Mouse (Mus musculus): ENCODE measurements around the gene Galnt2.

The Galnt2 gene

GRCm38 (mm10) chr8:124371410-124372123 lies 140.4 kb downstream of the Galnt2 start:
- no peak for DNase-seq (ENCODE audit: low read depth, low spot score)

DNA sequence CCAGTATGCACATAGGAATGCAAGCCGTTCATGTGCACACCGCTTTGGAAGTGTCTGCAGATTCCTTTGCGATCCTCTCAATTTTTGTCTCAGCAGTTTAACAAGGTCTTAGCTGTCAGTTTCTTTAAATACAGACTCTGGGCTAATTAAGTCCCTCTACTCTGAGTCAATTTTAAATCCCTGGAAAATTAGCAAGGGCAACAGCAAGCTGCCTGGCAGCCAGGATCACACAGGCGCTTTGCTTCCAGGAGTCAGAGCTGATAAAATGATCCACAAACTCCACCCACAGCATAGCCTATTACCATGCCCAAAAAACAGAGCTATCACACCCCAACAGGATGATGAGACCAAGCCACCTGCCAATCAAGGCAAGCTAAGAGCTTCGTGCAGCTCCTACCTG lies 142.6 kb downstream of the Galnt2 start:
- DNase-seq (ENCODE audit: low read depth, low spot score) = no peak

GRCm38 (mm10) chr8:124375168-124375567 lies 144.0 kb downstream of the Galnt2 start:
- no peak for DNase-seq (ENCODE audit: low read depth, low spot score)

DNA sequence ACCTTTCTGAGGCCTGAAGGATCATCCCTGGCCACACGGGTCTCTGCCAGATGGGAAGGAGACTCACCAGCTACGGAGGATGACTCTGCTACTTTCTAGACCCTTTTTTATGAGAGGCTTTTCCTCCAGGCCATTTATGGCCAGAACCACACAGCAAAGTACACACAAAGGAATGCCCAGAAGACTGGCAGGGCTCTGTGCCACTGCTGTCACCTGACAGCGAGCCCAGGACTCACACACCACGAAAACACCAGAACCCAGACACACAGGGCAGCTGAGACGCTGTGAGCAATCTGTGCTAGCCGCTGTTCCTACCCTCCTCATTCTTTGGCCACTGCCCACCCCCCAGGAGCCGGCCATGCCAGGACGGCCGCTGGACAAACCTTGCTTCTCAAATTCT lies 144.5 kb downstream of the Galnt2 start:
- no peak for DNase-seq (ENCODE audit: low read depth, low spot score)

GRCm38 (mm10) chr8:124376406-124376805 lies 145.2 kb downstream of the Galnt2 start:
- DNase-seq (ENCODE audit: low read depth, low spot score) = no peak

DNA sequence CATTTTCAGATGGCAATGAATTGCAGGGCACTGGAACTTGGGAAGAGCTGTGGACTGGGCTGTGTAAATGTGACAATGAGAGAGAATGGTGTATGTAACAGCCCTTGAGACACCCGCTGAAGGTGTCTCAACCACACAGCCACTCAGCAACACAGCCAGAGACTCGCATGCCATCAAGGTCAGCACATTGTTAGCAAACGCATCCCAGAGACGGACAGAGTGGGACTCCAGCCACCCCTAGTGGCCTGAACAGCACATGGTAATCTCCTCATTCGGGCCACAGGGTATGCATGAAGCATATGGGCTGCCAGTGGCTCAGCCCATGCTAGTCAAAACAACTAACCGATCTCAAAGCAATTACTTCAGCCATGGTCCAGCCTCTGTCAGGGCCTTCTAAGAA lies 148.1 kb downstream of the Galnt2 start:
- no peak for DNase-seq (ENCODE audit: low read depth, low spot score)

DNA sequence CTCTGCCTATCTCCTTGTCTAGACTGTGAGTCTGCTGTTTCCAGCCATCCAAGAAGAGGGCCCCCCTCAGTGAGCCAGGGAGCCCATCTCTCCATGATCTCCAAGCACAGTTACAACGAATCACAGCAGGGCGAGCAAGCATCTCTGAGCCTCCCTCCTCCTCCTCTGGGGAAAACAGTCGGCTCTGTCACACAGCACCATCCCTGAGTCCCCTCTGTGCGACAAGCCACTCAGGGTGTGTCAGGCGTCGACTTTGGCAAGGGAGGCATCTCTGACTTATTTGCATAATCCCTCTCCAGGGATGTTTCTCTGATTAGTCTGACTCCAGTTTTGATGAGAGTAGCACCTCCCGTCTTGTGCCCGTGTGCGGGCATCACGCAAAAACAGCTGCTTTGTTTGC lies 151.0 kb downstream of the Galnt2 start:
- no peak for DNase-seq (ENCODE audit: low read depth, low spot score)

GRCm38 (mm10) chr8:124384336-124384735 lies 153.1 kb downstream of the Galnt2 start:
- DNase-seq (ENCODE audit: low read depth, low spot score) = no peak

GRCm38 (mm10) chr8:124386225-124386899 lies 155.2 kb downstream of the Galnt2 start:
- no peak for DNase-seq (ENCODE audit: low read depth, low spot score)

- DNase-seq (ENCODE audit: low read depth, low spot score) = no peak
Observed at GRCm38 (mm10) chr8:124389495-124389894, 158.3 kb downstream of the Galnt2 start.

DNA sequence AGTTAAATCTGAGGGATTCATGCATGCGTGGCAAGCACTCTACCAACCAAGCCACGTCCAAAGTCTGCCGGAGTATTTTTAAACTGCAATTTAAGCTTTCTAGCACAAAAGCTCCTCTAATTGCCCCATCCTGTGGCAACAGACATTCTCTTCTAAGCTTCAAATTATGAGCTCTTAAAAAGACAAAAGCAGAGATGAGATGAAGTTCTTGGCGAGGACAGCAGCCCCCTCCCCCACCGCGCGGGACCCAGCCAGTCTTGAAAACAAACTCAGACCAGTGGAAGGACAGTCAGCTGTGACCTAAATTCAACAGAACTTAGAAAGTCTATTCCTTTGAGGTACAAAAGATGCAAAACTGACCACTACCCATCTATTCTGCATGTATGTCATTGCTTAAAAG lies 160.0 kb downstream of the Galnt2 start:
- no peak for DNase-seq (ENCODE audit: low read depth, low spot score)

DNA sequence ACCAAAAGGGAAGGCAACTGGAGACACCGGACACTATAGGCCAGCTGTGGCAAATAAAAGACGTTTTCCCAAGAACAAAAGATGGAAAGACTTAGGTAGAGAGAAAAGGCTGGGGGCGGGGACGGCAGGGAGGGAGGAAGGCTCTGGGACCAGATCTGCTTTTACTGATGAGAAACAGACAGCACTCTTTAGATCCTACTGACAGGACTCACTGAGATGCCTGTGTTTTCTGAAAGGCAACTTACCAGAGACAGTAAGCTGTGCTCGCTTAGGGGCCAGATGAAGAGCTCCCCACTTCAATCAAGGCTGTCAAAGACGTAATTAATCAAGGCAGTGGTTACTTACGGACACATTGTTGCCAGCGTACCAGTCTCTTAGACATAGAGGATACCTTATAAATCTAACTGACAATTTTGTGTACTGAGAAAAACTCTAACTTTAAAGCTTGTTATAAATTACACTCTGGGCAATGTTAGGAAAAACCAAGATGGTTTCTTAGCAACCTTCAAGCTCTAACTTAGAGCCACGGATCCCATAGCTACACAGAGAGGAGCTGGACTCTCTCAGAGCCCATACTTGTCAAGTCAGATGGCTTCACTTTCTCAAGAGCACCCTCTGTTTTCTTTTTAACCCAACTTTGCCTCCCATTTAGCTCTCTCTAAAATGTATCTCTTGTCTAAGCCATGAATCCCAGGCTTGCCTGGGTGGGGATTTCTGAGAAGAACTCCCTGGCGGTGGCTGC lies 161.3 kb downstream of the Galnt2 start:
- no peak for DNase-seq (ENCODE audit: low read depth, low spot score)

- DNase-seq (ENCODE audit: low read depth, low spot score) = no peak
Observed at GRCm38 (mm10) chr8:124393013-124393412, 161.8 kb downstream of the Galnt2 start.

GRCm38 (mm10) chr8:124393927-124394326 lies 162.7 kb downstream of the Galnt2 start:
- DNase-seq (ENCODE audit: low read depth, low spot score) = no peak

DNA sequence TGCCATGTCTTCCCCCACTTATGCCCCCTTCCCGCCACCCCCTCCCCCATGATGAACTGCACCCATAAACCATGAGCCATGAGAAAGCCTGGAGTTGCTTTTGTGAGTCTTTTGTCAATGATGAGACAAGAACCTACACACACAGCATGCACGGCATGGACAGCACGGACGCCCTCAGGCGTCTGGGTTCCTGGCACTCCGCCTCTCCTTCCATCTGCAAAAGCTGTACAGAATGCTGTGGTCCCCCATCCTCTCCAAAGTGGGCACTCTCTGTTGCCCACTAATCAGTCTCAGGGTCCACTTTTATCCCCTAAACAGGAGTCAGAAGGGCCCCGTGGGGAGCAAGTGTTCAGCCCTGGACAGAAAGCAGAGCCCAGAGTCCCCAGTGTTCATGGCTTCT lies 163.8 kb downstream of the Galnt2 start:
- DNase-seq (ENCODE audit: low read depth, low spot score) = no peak

All from retina, postnatal 7 days (tissue).